Mouse (Mus musculus) spleen, postnatal 10 days (tissue): ENCODE data around the gene Eya3.
"Not testable (repeated sequence)": the region's sequence is repeated elsewhere in the genome, so short reads cannot be mapped to it uniquely, and the experiment has no call there.

Experiments
- DNase-seq, 2 experiments: peaks; one replicate each; pipeline ENCODE4 v3.0.0; 2021 to 2022; ENCODE audit warnings: low spot score in 2 of 2

Gene Eya3

GRCm38 (mm10) chr4:132743992-132744911, 105.5 kb downstream of the Eya3 start:
- no peak for DNase-seq

DNA sequence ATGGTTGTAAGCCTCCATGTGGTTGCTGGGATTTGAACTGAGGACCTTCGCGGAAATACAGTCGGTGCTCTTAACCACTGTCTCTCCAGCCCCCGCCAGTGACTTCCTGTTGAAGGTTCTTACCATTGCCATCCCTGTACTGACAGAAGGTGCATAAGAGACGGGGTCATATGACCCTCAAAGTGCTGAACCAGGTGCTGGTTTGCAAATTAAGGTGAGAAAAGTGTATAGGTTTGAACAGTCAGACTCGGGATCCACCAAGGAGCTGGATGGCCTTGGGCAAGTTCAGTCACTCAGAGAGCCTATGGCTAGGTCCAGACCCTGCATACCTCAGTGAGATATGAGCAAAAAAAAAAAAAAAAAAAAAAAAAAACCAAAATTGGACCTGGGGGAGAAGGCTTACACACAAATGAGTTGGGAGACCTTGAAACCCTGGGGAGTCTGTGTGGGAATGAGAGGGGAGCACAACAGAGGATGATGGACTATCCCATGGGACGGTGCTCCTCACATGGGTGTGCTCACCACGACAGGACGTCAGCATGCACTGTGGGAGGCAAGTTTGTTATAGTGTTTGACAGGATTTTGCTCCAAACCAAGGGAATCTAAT, 108.2 kb downstream of the Eya3 start:
- DNase-seq = no peak

DNA sequence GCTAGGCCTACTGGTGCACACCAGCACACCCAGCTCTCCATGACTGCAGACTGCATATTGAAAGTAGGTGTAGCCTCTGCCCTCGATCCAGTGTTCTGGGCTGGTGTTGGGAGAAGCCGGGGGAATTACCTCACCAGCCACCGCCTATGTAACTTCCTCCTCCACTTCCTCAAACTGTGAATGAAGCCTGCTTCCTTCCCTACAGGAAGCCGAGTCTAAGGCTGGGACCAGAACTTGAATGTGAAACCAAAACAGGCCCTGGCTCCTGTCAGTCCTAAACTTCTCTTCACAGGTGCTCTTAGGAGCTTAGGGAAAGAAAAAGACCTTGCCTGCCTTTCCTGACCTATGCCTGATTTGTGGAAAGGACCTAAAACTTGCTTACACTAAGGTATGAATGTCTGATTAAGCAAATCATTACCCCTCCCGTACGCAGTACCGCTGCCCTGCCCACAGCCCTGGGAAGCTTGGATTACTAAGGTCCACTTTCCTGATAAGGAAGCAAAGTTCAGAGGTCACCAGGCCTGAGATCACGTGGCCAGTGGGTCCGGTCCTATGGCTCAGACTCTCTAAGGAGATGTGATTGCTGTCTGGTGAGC, 109.0 kb downstream of the Eya3 start:
- peak; percentile 26 to 43 for DNase-seq

DNA sequence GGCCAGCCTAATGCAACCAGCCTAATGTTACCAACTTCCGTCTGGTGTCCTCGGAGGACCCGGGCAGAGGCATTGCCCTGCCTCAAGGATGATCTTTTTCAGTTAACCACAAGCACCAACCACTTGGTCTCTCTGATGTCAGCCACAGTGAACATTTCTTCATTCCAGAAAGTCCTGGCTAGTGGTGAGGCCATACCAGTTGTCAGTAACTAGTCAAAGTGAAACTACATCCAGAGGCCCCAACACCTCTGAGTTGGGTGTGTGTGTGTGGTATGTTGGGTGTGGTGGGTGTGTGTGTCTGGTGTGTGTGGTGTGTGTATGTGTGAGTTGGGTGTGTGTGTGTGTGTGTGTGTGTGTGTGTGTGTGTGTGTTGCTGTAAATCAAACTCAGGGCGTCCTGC, 110.0 kb downstream of the Eya3 start:
- DNase-seq = no peak

- DNase-seq = no peak
Observed at GRCm38 (mm10) chr4:132749258-132749982, 110.6 kb downstream of the Eya3 start.

DNA sequence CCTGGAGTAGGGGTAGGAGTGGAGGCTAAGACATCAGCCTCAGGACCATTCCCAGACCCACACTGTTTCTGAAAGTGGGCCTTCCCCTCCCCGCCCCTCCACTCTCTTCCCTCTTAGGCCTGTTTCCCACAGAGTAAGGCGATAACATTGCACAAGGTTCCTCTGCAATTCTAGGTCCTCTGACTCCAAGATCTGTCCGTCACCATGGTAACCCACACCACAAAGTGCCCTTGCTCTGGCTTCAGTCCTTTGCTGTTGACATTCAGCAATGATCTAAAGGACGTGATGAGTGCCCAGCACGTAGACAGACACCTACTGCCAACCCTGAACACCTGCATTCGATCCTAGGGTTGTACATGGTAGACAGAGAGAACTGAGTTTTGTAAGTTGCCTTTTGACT, 114.2 kb downstream of the Eya3 start:
- no peak for DNase-seq

GRCm38 (mm10) chr4:132756974-132757373, 118.2 kb downstream of the Eya3 start, which contains the start of gene Smpdl3b:
TSS of gene Smpdl3b (minus strand) at chr4:132757252.
- DNase-seq = peak in 1 of 2 experiments; percentile 32

GRCm38 (mm10) chr4:132757633-132758351, 119.0 kb downstream of the Eya3 start:
- no peak for DNase-seq

- no peak for DNase-seq
Observed at GRCm38 (mm10) chr4:132760296-132760695, 121.5 kb downstream of the Eya3 start.

GRCm38 (mm10) chr4:132762602-132763001, 123.8 kb downstream of the Eya3 start:
- DNase-seq = no peak

DNA sequence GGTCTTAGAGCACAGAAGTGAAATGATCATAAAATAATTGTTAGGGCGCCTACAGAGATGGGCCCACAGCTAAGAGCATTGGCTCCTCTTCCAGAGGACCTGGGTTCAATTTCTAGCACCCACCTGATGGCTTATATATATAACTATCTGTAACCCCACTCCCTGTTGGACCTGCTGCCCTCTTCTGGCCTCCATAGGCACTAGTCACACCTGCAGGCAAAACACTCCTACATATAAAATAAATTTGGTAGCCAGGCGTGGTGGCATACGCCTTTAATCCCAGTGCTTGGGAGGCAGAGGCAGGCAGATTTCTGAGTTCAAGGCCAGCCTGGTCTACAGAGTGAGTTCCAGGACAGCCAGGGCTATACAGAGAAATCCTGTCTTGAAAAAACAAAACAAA, 124.3 kb downstream of the Eya3 start:
- DNase-seq = not testable (repeated sequence)

DNA sequence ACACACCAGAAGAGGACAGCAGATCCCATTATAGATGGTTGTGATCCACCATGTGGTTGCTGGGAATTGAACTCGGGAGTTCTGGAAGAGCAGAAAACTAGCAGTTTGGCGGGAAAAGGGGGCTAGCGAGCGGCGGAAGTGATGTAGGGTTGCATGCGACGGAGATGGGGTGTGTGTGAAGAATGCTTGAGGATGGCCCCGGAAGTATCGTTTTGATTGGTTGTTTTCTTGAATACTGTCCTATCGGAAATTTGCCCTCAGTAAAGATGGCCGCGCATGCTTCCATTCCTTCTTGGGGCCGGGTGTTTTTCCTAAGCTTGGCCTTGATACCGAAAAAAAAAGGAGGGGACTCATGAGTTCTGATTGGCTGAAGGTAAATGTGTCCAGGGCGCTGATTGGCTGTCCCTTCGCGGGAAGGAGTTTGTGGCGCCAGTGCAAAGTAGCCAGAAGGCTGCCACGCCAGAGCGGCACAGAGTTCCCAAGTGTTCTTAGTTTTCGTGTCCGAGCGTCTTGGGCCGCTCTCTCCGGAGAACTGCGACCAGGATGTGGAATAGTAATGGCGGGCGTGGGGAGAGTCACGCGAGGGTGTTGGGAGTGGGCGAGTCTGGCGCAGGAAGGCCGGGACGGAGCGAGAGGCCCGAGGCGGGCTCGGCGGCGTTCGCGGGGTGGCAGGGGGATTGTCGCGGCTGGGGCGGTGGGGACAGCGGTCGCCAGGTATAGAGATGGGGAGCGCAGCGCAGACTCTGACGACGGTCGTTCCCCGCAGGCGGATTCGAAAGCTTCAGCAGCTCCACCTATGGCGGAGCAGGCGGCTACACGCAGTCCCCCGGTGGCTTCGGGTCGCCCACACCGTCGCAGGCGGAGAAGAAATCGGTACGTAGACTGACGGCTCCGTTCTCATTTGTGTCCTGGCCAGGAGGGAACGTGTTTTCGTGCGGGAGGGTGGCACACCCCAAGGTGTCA, 129.4 kb downstream of the Eya3 start, which contains the start of gene Rpa2:
Rpa2 (plus strand) TSS at position 419 of the 963 bp plus-strand sequence.
- peak; percentile 97 to 99 for DNase-seq

- no peak for DNase-seq
Observed at GRCm38 (mm10) chr4:132771776-132772175, 133.0 kb downstream of the Eya3 start.
